Mouse (Mus musculus) forelimb bud, embryonic 11.5 days (tissue): ENCODE measurements around the gene Cpne8.

ENCODE experiments used
- DNase-seq: peaks from one replicate; pipeline ENCODE4 v3.0.0-alpha.2; 2012; ENCODE audit warnings: low read depth, low spot score

Cpne8 gene

GRCm38 (mm10) chr15:90678985-90679759, at the start of gene Cpne8:
Cpne8 (minus strand) TSS chr15:90679432.
- peak; percentile 47 for DNase-seq

GRCm38 (mm10) chr15:90717717-90718116, 38.5 kb upstream of the Cpne8 start:
- DNase-seq = no peak

GRCm38 (mm10) chr15:90709296-90709695, 30.1 kb upstream of the Cpne8 start:
- DNase-seq = no peak

- DNase-seq = no peak
Measured at GRCm38 (mm10) chr15:90704314-90704713, 25.1 kb upstream of the Cpne8 start.

- peak; percentile 30 for DNase-seq
Measured at GRCm38 (mm10) chr15:90703502-90704232, 24.4 kb upstream of the Cpne8 start.

GRCm38 (mm10) chr15:90686770-90687169, 7.5 kb upstream of the Cpne8 start:
- no peak for DNase-seq

GRCm38 (mm10) chr15:90679760-90680579, 738 bp upstream of the Cpne8 start:
- DNase-seq = peak; percentile 74

- no peak for DNase-seq
Measured at GRCm38 (mm10) chr15:90678488-90678887, 744 bp downstream of the Cpne8 start.

GRCm38 (mm10) chr15:90669494-90669893, 9.7 kb downstream of the Cpne8 start:
- DNase-seq = no peak

GRCm38 (mm10) chr15:90666893-90667292, 12.3 kb downstream of the Cpne8 start:
- no peak for DNase-seq

- DNase-seq = no peak
Measured at GRCm38 (mm10) chr15:90664615-90665014, 14.6 kb downstream of the Cpne8 start.

GRCm38 (mm10) chr15:90663631-90664030, 15.6 kb downstream of the Cpne8 start:
- DNase-seq = no peak

- no peak for DNase-seq
Measured at GRCm38 (mm10) chr15:90660723-90661122, 18.5 kb downstream of the Cpne8 start.

GRCm38 (mm10) chr15:90658053-90658452, 21.2 kb downstream of the Cpne8 start:
- DNase-seq = no peak

GRCm38 (mm10) chr15:90656521-90656920, 22.7 kb downstream of the Cpne8 start:
- DNase-seq = no peak

- DNase-seq = peak; percentile 39
Measured at GRCm38 (mm10) chr15:90647011-90647577, 32.1 kb downstream of the Cpne8 start.

GRCm38 (mm10) chr15:90646326-90646725, 32.9 kb downstream of the Cpne8 start:
- DNase-seq = no peak

GRCm38 (mm10) chr15:90645828-90646227, 33.4 kb downstream of the Cpne8 start:
- no peak for DNase-seq

- no peak for DNase-seq
Measured at GRCm38 (mm10) chr15:90624201-90624600, 55.0 kb downstream of the Cpne8 start.

GRCm38 (mm10) chr15:90622005-90622404, 57.2 kb downstream of the Cpne8 start:
- DNase-seq = no peak

- no peak for DNase-seq
Measured at GRCm38 (mm10) chr15:90619736-90620135, 59.5 kb downstream of the Cpne8 start.
